ENCODE assay signal across 20 mouse cellular contexts in the genomic region with DNA sequence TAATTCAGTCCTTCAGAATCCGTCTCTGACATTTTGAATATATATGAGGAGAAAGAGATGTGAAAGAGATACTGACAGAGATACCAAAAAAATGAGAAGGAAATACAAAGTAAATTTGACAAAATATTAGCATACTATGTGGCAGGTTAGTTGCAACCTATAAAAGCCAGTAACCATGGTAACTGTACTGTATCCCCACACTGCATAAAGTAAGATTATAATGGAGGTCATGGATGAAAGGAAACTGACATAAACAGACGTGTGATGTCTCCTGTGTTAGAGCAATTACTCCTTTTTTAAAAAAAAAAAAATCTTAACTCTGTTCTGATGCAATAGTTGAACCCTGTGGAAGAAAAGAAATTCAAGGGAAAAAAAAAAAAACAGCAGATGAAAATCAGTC.
DNase-seq lines count a peak whose midpoint lies in the region; ATAC-seq and TF ChIP-seq lines count a peak whose summit lies in the region.
"Had no signal": no experiment of that assay in that cellular context is flagged by ENCODE, and none has a peak within 500 bp of the region (broad histone marks: within the 10 kb centered on the region; RNA-seq: fewer than 3 reads in every experiment).

No protein-coding gene starts in this region.

- no peak overlapping the region for H3K4me2 ChIP-seq in forebrain, embryonic 16.5 days (ENCODE audit: low read length)
- no peak overlapping the region for H3K4me2 ChIP-seq in forebrain, embryonic 14.5 days (ENCODE audit: low read length)
- no peak overlapping the region for H3K4me2 ChIP-seq in midbrain, embryonic 15.5 days
- no peak overlapping the region for H3K4me2 ChIP-seq in midbrain, postnatal 0 days (ENCODE audit: low read depth, low read length, poor library complexity, severe bottlenecking)
- no peak overlapping the region for H3K4me2 ChIP-seq in CH12.LX (ENCODE audit: insufficient read depth, low read depth, poor library complexity, severe bottlenecking)
- no peak overlapping the region for H3K4me2 ChIP-seq in liver, postnatal 0 days (ENCODE audit: low read depth, low read length)
- H3K4me2 ChIP-seq: embryonic facial prominence, embryonic 12.5 days; forebrain, embryonic 12.5 days had no signal

- no peak overlapping the region for H3K4me3 ChIP-seq in forebrain, embryonic 16.5 days (replicated peaks; ENCODE audit: low read length)
- H3K4me3 ChIP-seq in forebrain, embryonic 14.5 days (ENCODE audit: low read depth, low read length), result no peak overlapping the region
- no peak overlapping the region for H3K4me3 ChIP-seq in midbrain, embryonic 15.5 days
- no peak overlapping the region for H3K4me3 ChIP-seq in midbrain, postnatal 0 days (ENCODE audit: low read depth, low read length)
- no peak overlapping the region for H3K4me3 ChIP-seq in CH12.LX (replicated peaks in 1 of 3; ENCODE audit: low read depth in 2 of 3, low read length in 2 of 3, poor library complexity in 1 of 3)
- H3K4me3 ChIP-seq in liver, postnatal 0 days (ENCODE audit: low read depth, low read length), result no peak overlapping the region
- H3K4me3 ChIP-seq: embryonic facial prominence, embryonic 10.5 days; embryonic facial prominence, embryonic 12.5 days; forebrain, embryonic 12.5 days had no signal

- no peak for TF ChIP-seq POLR2A in CH12.LX (IDR thresholded peaks at IDR 0.05; ENCODE audit: low read depth, low read length)

- peaks cover 3% of the 10 kb centered on the region; the same call in 1 of the 2 replicates for H3K4me1 ChIP-seq in forebrain, embryonic 16.5 days (replicated peaks; ENCODE audit: control insufficient read depth, insufficient read depth, low read length)
- peaks cover 3% of the 10 kb centered on the region; the same call in 1 of the 2 replicates for H3K4me1 ChIP-seq in forebrain, embryonic 14.5 days (ENCODE audit: control insufficient read depth, insufficient read depth, low read length)
- peaks cover 15% of the 10 kb centered on the region for H3K4me1 ChIP-seq in midbrain, embryonic 15.5 days
- peaks cover 3% of the 10 kb centered on the region; the same call in 1 of the 2 replicates for H3K4me1 ChIP-seq in midbrain, postnatal 0 days (ENCODE audit: insufficient read depth, low read length)
- H3K4me1 ChIP-seq in CH12.LX (ENCODE audit: control insufficient read depth in 1 of 2, insufficient read depth in 2 of 2), result peaks cover 7 to 28% of the 10 kb centered on the region in 2 experiments
- H3K4me1 ChIP-seq in liver, postnatal 0 days (ENCODE audit: insufficient read depth), result no peaks in the 10 kb centered on the region

- DNase-seq in forebrain, embryonic 14.5 days (ENCODE audit: low spot score), result no peak
- no peak for DNase-seq in midbrain, postnatal 0 days (ENCODE audit: low spot score)
- DNase-seq in CH12.LX (ENCODE audit: extremely low read depth), result no peak
- no peak for DNase-seq in liver, postnatal 0 days
- DNase-seq: adrenal gland, adult 8-10 months; adrenal gland, postnatal 14 days; adrenal gland, postnatal 36 days; cerebellum, adult 11-12 months; cerebellum, adult 2 months; cerebellum, adult 9-10 months; cerebellum, postnatal 10 days; cerebellum, postnatal 25 days had no signal

- no peaks in the 10 kb centered on the region for H3K79me2 ChIP-seq in CH12.LX (replicated peaks; ENCODE audit: control insufficient read depth, extremely low read depth, insufficient read depth, poor library complexity, severe bottlenecking)

- no peak overlapping the region for H3K27ac ChIP-seq in forebrain, embryonic 16.5 days (ENCODE audit: low read length)
- H3K27ac ChIP-seq in forebrain, embryonic 14.5 days (ENCODE audit: low read depth, low read length), result no peak overlapping the region
- H3K27ac ChIP-seq in midbrain, embryonic 15.5 days, result no peak overlapping the region
- no peak overlapping the region for H3K27ac ChIP-seq in midbrain, postnatal 0 days (ENCODE audit: low read depth, low read length)
- no peak overlapping the region for H3K27ac ChIP-seq in CH12.LX (ENCODE audit: insufficient read depth, low read depth)
- no peak overlapping the region for H3K27ac ChIP-seq in liver, postnatal 0 days (ENCODE audit: low read depth)
- H3K27ac ChIP-seq: embryonic facial prominence, embryonic 10.5 days; embryonic facial prominence, embryonic 12.5 days; forebrain, embryonic 12.5 days had no signal

- no peaks in the 10 kb centered on the region for H3K27me3 ChIP-seq in forebrain, embryonic 16.5 days (replicated peaks; ENCODE audit: control insufficient read depth, insufficient read depth, low read length)
- H3K27me3 ChIP-seq in forebrain, embryonic 14.5 days (replicated peaks; ENCODE audit: control insufficient read depth, insufficient read depth, low read length), result no peaks in the 10 kb centered on the region
- no peaks in the 10 kb centered on the region for H3K27me3 ChIP-seq in midbrain, embryonic 15.5 days (replicated peaks)
- no peaks in the 10 kb centered on the region for H3K27me3 ChIP-seq in midbrain, postnatal 0 days (ENCODE audit: insufficient read depth, low read length)
- no peaks in the 10 kb centered on the region for H3K27me3 ChIP-seq in CH12.LX (replicated peaks)
- H3K27me3 ChIP-seq in liver, postnatal 0 days (ENCODE audit: insufficient read depth, low read length), result no peaks in the 10 kb centered on the region
- H3K27me3 ChIP-seq: embryonic facial prominence, embryonic 12.5 days; forebrain, embryonic 12.5 days; Patski had no signal

- no peaks in the 10 kb centered on the region for H3K36me3 ChIP-seq in forebrain, embryonic 16.5 days (ENCODE audit: control insufficient read depth, insufficient read depth)
- H3K36me3 ChIP-seq in forebrain, embryonic 14.5 days (ENCODE audit: control insufficient read depth, insufficient read depth, low read length), result no peaks in the 10 kb centered on the region
- no peaks in the 10 kb centered on the region for H3K36me3 ChIP-seq in midbrain, embryonic 15.5 days (replicated peaks)
- no peaks in the 10 kb centered on the region for H3K36me3 ChIP-seq in midbrain, postnatal 0 days (ENCODE audit: insufficient read depth, low read length)
- no peaks in the 10 kb centered on the region for H3K36me3 ChIP-seq in CH12.LX (replicated peaks in 1 of 2; ENCODE audit: control insufficient read depth in 1 of 2, insufficient read depth in 1 of 2, low read length in 1 of 2)
- no peaks in the 10 kb centered on the region for H3K36me3 ChIP-seq in liver, postnatal 0 days (replicated peaks; ENCODE audit: insufficient read depth, low read length)
- H3K36me3 ChIP-seq: embryonic facial prominence, embryonic 10.5 days; embryonic facial prominence, embryonic 12.5 days; forebrain, embryonic 12.5 days; G1E had no signal

- in situ Hi-C loops in CH12.LX (cut with MboI; ENCODE audit: low pct_ligation_motif_present, low pct_unique_long_range_greater_than_20kb, low sequenced_read_pairs), result no loop called here

- dilution Hi-C loops in CH12.LX (cut with MboI; ENCODE audit: extremely low pct_ligation_motif_present, extremely low pct_unique_long_range_greater_than_20kb, low sequenced_read_pairs), result no loop called here

- no peak for TF ChIP-seq RAD21 in CH12.LX (IDR thresholded peaks at IDR 0.05; ENCODE audit: low read depth, low read length)

- no peaks in the 10 kb centered on the region for H3K9me3 ChIP-seq in forebrain, embryonic 16.5 days (ENCODE audit: control insufficient read depth, low read length)
- no peaks in the 10 kb centered on the region for H3K9me3 ChIP-seq in forebrain, embryonic 14.5 days (replicated peaks; ENCODE audit: control insufficient read depth, low read length)
- no peaks in the 10 kb centered on the region for H3K9me3 ChIP-seq in midbrain, embryonic 15.5 days
- H3K9me3 ChIP-seq in midbrain, postnatal 0 days (ENCODE audit: low read length), result no peaks in the 10 kb centered on the region
- no peaks in the 10 kb centered on the region for H3K9me3 ChIP-seq in CH12.LX (replicated peaks; ENCODE audit: low read length)
- no peaks in the 10 kb centered on the region for H3K9me3 ChIP-seq in liver, postnatal 0 days (ENCODE audit: low read length)
- H3K9me3 ChIP-seq: embryonic facial prominence, embryonic 10.5 days; embryonic facial prominence, embryonic 12.5 days; forebrain, embryonic 12.5 days had no signal

- peak; percentile 74; the same call in 1 of the 2 replicates for ATAC-seq in forebrain, embryonic 16.5 days
- no peak for ATAC-seq in forebrain, embryonic 14.5 days
- ATAC-seq in midbrain, embryonic 15.5 days (replicated peaks), result peak; percentile 73
- no peak for ATAC-seq in midbrain, postnatal 0 days (ENCODE audit: low FRiP score)
- no peak for ATAC-seq in liver, postnatal 0 days
- ATAC-seq: activated CD4-positive, CD25-positive, alpha-beta regulatory T cell, adult 4 months; Patski had no signal

- H3K9ac ChIP-seq in forebrain, embryonic 16.5 days (replicated peaks; ENCODE audit: low read depth, low read length), result no peak overlapping the region
- H3K9ac ChIP-seq in forebrain, embryonic 14.5 days (ENCODE audit: low read length), result no peak overlapping the region
- H3K9ac ChIP-seq in midbrain, embryonic 15.5 days, result no peak overlapping the region
- H3K9ac ChIP-seq in midbrain, postnatal 0 days (replicated peaks; ENCODE audit: low read length, poor library complexity, severe bottlenecking), result no peak overlapping the region
- H3K9ac ChIP-seq in CH12.LX (ENCODE audit: insufficient read depth, low read depth), result no peak overlapping the region
- no peak overlapping the region for H3K9ac ChIP-seq in liver, postnatal 0 days (replicated peaks)
- H3K9ac ChIP-seq: embryonic facial prominence, embryonic 12.5 days; forebrain, embryonic 12.5 days had no signal

- TF ChIP-seq EP300 in CH12.LX (IDR thresholded peaks at IDR 0.05; ENCODE audit: low read length), result no peak
- TF ChIP-seq EP300 in liver, postnatal 0 days (IDR thresholded peaks at IDR 0.05; ENCODE audit: low read depth), result no peak

- 63% methylated on average over 2 of the region's 2 CpGs for WGBS in forebrain, embryonic 16.5 days
- 78% methylated on average over 2 of the region's 2 CpGs for WGBS in forebrain, embryonic 14.5 days
- WGBS in midbrain, embryonic 15.5 days, result 43% methylated on average over 2 of the region's 2 CpGs
- WGBS in midbrain, postnatal 0 days, result 48% methylated on average over 2 of the region's 2 CpGs
- WGBS in liver, postnatal 0 days (ENCODE audit: insufficient replicate concordance), result 63% methylated on average over 2 of the region's 2 CpGs

- TF ChIP-seq CTCF in midbrain, postnatal 0 days (IDR thresholded peaks at IDR 0.05), result no peak
- no peak for TF ChIP-seq CTCF in CH12.LX (conservative IDR thresholded peaks at IDR 0.05 in 1 of 2, IDR thresholded peaks at IDR 0.05 in 1 of 2; ENCODE audit: low read depth in 2 of 2, low read length in 2 of 2)
- TF ChIP-seq CTCF in liver, postnatal 0 days (IDR thresholded peaks at IDR 0.05; ENCODE audit: low read depth), result no peak

TF ChIP-seq in CH12.LX, 34 proteins besides CTCF, POLR2A, EP300 and RAD21:
- no peak for TF ChIP-seq MYC (IDR thresholded peaks at IDR 0.05; ENCODE audit: low read depth, low read length)
- peak; percentile 43; the same call in 1 of the 2 replicates for TF ChIP-seq ZNF384 (IDR thresholded peaks at IDR 0.05; ENCODE audit: low read depth, low read length)

Comparison
In these comparisons a context has a peak if more than half of its experiments do, and no peak if none do; other contexts are left out.
1. ATAC-seq: peak in forebrain, embryonic 16.5 days (single experiment) and midbrain, embryonic 15.5 days (single experiment); none in forebrain, embryonic 14.5 days (single experiment), midbrain, postnatal 0 days (single experiment) and liver, postnatal 0 days (single experiment).